Mouse (Mus musculus): ENCODE data around the gene Gm16181.

Gm16181 gene

DNA sequence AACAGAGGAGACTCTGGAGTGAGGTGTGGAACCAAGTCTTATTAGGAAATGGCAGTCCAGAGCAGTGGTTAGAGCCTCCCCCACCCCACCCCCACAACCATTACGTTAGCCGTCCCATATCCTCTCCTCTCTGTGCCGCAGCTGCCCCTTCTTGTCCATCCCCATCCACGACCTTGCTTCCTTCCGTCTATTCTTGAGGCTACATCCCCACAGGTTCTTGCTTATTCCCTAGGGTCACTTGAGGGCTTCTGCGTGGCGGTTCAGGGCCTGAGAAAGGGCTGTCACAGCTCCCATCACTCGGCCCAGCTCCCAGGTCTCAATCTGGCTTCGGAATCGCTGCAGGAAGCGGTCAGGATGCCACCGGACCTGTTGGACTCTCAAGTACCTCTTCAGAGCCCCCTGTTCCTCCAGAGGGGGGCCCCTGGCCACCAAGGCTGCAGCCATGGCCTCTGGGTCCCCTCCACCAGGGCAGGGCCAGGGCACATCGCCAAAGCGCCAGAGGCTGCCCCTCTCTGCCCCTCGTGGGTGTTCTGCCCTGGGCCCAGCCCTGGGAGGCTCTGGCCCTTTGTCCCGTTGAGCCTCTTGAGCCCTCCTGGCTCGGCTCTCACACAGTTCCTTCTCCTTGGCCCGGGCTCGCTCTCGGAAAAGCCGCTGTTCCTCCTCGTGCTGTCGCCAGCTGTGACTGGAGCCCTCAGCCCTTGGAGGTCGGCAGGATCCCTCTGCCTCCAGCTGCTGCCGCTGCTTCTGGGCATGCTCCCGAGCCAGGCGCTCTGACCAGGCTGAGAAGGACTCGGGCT, at the start of gene Gm16181:
Gene Gm16181 (plus strand): TSS at position 679 of the 797 bp plus-strand sequence.
- DNase-seq, result peak; percentile 59

DNA sequence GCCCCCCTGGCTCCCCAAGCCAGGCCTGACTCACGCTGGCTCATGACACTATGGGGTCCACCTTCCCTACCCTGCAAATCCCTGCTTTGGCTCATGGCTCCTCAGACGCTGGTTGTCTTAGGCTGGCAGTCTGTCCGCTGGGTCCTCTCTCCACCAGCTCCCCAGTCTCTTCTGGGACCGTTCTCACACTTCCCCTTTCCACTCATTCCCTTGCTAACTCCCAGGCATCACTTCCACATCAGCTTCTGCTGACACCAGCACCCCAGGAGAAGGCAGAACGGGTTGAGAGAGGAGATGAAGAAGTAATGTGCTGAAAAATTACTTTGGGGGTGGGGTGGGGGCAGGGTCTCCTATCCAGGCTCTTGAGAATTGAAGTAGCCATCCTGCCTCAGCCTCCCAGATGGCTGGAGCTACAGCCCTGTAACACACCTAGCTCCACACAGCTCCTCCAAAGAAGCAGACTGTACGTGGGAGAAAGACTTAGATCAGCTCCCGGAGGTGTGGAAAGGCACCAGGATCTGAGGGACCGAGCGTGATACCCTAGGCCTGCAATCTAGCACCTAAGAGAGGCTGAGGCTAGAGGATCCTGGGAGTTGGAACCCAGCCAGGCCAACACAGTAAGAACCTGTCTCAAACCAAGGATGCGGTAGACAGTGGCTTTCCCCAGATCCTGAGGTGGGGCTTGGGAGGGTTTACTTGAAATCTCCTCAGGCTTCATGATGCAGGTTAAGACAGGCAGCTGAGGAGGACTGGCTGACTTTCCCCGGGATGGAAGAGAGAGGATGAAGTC, 48.0 kb upstream of the Gm16181 start:
- no peak for DNase-seq

DNA sequence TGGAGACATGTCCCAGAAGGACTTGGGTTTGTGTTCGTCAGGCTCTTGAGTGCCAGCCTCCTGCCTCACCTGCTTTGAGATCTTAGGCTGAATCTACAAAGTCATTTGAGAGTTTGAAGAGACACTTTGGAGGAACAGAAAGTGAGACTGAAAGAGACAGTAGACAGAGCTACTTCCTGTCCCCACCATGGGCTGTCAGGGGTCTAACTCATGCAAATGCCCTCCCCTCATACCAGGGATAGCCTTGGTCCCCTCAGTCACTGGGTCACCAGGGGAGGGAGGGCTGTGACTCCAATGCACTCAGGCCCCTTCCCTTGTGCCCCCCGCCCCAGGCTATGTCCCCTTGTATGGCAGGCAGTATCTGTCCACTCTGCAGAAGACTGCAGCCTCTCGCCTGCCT, 47.3 kb upstream of the Gm16181 start:
- DNase-seq, result no peak

DNA sequence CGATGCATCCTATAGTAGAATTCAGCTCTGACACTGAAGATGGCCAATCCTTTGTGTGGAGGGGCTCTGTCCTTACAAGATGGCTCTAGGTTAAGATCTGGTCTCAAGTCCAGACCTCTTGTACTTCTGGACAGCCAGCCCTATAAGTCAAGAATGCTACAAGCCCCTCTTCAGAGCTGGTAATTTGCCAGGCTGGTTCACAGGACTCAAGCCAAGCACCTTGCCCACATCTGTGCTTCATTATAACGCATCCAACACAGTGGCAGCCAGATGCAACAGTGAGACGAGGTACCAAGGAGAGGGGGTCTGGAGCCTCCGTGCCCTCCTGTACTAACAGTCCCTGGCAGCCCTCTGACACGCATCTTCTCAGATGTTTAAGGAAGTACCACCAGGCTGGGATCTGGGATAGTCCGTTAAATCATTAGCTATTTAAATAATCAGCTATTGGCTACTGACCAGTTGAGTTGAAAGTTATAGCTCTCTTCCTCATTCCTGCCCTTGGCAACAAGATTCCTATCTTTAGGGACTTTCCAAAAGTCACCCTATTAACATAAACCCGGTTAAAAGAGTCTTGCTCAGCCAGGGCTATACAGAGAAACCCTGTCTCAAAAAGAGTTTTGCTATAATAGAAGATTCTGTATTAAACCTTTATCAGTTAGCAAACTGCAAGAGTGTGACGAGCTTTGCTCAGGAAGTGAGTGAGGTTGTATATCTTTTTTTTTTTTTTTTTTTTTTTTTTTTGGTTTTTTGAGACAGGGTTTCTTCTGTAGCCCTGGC, 46.2 kb upstream of the Gm16181 start:
- no peak for DNase-seq

DNA sequence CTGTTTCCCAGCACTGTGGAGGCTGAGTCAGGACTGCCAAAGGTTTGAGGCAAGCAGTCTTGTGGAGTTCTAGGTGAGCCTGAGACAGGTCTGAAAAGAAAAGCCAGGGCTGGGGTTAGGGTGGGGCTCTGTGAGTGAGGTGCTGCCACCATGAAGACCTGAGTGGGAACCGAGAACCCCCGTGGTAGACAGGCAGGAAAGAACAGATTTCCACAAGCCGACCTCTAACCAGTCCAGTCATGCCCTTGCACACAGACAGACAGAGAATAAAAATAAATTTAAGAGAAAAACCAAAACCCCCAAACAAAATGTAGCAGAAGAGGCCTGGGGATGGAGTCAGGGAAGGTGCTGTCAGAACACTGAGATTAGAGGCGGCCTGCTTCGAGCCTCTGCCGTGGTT, 45.3 kb upstream of the Gm16181 start:
- no peak for DNase-seq

DNA sequence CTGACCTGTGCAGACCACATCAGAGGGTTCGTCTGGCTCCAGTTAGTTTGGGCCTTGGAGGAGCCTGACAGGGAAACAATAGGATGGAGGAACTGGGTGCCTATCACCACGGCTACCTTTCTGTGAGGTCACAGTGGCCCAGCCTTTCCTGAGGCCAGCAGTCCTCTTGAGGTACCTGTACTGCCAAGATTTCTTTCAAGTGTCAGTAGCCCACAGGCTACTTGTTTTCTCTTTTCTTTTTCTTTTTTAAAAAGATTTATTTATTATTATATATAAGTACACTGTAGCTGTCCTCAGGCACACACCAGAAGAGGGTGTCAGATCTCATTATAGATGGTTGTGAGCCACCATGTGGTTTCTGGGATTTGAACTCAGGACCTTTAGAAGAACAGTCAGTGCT, 44.7 kb upstream of the Gm16181 start, which contains the start of gene Aif1:
Gene Aif1 (minus strand): TSS at position 101 of the 400 bp plus-strand sequence.
- no peak for DNase-seq

DNA sequence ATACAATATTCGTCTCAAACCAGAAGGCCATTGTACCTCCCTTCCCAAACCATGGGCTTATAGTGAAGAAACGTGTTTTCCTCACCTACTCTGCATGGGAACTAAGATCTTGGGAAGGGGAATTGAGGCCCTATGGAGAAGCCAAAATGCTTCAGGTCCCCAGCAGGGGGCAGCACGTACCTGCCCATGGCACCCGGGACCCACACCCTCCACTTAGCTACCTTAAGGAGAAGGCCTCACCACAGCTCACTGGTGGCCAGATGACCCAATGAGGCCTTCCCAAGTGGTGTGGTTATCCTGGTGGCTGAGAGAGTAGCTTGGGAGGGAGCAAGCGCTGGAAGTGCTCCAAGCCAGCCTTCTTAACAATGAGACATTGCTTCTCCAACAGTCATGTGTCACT, 42.1 kb upstream of the Gm16181 start:
- peak; percentile 84 for DNase-seq

DNA sequence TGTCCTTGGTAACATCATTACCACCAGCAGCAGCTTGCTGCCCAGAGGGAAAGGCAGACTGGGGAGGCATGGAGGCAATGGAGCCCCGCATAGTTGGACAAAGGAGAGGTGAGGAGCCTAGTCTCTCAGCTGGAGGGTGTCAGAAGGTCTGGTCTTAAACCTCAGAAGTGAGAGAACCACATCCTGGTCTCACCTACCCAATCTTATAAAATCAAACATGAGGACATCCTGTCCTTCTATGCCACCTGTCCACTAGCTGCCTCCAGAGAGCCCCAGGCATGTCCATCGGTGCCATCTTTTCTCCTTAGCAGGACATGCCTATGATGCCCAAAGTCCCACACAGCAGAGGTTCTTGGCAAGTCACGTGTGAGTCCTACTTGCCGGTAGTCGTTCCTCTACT, 40.5 kb upstream of the Gm16181 start:
- no peak for DNase-seq

DNA sequence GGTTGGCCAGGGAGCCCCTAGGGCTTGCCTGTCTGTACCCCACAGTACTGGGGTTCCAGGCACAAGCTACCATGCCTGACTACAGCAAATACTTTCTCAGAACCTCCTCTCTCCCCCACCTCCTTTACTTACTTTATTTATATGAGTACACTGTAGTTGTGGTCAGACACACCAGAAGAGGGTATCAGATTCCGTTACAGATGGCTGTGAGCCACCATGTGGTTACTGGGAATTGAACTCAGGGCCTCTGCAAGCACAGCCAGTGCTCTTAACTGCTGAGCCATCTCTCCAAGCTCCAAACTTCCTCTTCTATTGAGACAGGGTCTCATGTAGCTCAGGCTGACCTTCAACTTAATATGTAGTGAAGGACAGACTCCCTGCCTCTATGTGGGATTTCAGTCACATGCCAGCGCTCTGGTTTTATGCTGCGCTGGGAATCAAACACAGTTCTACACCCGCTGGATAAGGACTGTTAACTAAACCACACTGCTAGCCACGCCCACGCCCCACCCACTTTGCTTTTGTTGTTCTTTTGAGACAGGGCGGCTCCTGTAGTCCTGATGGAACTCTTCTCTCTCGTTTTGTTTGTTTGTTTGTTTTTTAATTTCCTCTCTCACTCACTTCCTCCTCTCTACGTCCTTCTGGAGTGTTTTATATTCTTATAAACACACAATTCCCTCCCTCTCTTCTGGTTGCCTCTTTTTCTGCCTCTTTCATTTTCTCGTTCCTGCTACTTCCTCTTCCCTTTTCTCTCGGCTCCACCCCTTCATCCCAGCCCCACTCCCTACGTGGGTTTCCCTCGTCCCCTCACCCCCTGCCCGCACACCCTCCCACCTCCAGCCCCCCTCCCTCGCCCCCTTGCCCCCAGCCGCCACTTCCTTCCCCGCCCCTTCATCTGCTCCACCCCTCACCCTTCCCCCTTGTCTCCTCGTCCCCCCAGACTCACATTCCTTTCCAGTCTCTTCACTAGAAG, 34.7 kb upstream of the Gm16181 start:
- DNase-seq, result peak; percentile 84

DNA sequence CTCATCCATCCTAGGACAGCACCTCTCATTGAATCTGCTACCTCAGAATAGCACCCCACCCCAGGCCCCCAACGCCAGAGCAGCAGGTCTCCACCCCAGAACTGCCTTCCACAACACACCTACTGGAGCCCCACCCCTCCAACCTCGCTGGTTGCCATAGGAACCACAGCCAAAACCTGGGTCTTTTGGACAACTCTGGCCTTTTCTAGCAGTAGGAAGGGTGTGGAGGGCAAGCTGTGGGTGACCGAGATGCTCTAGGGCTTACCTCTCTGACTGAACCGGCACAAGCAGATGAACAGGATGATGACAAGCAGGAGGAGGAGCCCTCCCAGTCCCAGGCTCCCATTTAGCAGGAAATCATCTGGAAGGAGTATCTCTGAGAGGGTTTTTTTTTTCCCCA, 34.0 kb upstream of the Gm16181 start:
- peak; percentile 51 for DNase-seq

DNA sequence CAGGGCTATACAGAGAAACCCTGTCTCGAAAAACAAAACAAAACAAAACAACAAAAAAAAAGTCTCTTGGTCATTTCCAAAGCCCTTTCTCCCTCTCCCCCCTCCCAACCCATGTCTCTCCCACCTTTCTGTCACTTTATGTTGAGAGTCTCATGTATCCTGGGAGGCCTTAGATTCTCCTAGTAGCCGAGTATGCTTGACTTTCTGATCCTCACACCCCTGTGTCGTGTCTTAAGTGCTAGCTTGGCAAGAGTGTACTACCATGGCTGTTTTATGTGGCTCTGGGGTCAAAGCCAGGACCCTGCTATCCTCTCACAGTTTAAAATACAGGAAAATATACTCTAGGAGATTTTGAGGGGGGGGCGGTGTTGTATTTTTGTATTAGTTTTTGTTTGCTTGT, 33.3 kb upstream of the Gm16181 start:
- no peak for DNase-seq

DNA sequence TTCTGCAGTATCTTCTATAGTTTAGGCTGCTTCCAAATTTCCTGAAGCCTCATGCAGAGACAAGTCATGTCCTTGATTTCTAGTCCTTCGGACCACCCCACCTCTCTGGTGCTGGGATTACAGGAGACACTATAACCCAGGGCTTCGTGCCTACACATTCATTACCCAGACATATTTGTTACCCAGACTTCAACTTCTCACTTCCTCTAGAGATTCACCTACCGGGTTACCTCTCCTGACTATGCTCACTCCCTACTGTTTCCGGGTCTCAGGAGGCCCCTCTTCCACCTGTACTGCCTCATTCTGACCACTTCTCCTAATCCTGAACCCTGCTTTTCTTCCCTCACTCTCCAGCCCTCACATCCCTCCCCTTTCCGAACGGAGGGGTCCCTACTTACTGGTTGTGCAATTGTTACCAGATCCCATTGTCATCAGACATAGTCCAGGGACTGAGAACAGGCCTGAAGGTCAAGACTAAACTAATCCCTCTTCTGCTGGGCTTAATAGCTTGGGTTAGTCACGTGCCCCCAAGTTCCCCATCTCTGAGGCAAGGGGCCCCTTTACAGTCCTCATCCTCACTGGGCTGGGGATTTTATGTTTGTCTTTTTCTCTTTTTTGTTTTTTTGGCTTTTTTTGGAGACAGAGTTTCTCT, 32.5 kb upstream of the Gm16181 start, which contains the start of gene Lst1:
Gene Lst1 (minus strand): TSS at position 481 of the 652 bp plus-strand sequence.
- DNase-seq, result no peak

DNA sequence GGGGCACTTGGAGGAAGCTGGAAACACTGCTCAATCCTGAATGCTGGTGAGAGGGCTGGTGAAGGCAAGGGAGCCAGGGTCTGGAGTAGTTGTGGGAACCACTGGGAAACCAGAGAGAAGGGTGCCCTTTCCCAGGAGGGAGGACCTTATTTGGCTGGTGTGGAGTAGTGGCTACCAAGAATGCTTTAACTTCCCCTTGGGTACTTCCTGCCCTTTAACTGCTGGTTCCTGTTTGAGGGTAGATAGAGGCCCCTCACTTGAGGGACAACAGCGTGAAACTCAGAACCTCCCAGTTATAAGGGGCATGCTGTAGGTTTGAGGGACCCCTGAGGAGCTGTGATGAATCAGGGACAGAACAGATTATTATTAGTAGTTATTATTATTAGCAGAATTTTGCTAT, 31.4 kb upstream of the Gm16181 start:
- DNase-seq, result no peak

DNA sequence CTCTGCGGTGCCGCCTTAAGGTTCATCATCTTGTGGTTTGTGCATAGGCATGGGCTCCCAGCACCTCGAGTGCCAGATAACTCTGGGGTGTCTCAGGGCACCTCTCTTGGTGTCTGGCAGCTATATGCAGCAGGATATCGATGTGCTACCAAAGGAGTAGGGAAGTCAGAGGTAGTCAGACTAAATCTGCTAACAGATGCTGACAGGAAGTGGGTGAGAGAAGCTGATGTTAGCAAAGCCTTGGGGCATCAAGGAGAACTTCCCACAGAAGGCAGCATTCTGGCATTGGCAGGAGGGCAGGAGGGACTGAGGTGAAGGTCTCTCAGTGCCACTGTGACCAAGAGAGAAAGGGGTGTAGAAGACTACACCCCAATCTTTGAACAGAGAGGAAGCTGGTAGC, 30.5 kb upstream of the Gm16181 start:
- DNase-seq, result no peak

DNA sequence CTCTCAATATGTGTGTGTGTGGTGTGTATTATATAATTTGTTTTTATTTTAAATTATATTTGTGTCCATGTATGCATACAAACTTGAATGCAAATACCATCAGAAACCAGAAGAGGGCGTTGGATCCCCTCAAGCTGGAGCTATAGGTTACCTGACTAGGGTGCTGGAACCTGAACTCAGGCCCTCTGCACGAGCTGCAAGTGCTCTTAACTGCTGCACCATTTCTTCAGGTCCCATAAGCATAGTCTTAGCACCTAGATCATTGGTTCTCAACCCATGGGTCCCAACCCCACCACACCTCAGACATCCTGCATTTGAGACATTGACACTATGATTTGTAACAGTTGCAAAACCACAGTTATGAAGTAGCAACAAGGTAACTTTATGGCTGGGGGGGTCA, 28.9 kb upstream of the Gm16181 start:
- DNase-seq, result no peak

DNA sequence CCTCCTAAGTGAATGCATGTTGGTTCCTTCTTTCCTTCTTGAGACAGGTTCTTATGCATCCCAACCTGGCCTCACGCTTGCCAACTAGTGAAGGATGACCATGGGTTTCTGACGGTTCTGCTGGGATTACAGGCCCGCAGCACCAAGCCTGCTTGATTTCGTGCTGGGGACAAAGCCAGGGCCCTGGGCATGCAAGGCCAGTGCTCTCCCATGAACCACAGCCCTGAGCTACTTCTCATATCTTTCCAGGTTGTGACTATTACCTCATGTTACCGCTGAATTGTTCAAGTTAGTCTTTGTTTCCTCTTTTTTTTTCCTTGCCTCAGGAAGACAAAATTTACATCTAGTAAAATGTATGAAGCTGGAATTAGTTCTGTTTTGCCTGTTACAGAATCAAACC, 27.7 kb upstream of the Gm16181 start:
- no peak for DNase-seq

DNA sequence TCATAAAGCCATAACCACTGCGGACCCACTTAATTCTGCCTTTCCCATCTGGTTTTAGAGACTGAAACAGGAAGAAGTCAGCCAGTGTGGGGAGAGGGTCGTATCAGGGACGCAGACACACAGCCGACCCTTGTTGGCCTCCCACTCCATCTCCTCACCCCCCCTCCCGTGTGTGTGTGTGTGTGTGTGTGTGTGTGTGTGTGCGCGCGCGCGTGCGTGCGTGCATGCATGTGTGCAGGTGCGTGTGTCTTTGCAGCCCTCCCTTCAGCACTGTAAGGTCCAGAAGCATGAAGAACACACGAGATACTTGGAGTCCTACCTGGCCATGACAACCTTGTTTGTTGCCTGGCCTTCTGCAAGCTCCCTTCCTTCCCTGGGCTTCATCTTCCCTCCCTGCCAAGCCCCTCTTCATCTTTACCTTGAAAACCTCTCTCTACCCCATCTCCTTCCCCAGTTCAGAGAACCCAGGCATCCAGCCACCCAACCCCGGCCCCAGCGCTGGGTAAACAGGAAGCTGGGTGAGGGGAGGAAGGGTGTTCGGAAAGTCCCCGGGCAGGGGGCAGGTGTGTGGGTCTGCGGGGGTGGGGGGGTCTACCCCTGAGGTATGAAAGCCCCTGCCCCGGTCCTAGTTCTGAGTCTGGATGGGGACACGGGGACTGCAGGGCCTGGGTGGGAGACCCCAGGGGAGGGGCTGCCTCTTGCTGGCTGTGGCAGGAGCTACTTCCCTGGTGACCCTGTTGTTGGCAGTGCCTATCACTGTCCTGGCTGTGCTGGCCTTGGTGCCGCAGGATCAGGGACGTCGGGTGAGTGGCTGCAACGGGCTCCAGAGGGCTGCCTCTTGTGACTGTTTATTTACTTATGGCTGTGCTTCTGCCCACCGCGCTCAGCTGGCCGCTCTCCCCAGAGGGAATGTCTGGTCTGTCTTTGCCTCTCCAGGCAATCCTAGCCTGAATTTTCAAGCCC, 26.5 kb upstream of the Gm16181 start, which contains the start of gene Ltb:
Gene Ltb (plus strand): TSS at position 559 of the 963 bp plus-strand sequence.
- DNase-seq, result no peak

DNA sequence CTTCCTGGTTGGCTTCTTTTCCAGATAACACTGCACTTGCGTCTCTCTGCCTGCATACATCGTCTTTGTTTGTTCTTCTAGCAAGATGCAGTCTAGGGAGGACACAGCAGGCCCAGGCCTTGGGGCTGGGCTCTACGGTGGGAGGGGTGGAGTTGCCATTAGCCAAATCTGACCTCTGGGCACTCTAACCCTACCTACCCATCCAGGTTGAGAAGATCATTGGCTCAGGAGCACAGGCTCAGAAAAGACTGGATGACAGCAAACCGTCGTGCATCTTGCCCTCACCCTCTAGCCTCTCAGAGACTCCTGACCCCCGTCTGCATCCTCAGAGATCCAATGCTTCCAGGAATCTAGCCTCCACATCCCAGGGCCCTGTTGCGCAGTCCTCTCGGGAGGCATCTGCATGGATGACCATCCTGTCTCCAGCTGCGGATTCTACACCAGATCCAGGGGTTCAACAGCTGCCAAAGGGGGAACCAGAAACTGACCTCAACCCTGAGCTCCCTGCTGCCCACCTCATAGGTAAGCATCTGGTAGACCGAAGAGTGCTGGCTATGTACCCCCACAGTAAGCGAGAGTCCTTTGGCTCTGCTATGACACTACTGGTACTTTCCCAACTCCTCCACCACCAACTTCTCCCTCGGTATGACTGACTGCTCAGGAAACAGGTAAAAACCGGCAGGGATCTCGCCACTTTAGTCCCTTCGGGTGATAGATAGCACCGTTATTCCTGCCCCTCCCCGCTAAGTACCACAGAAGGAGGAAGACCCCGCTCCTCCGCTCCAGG, 25.6 kb upstream of the Gm16181 start:
- no peak for DNase-seq

DNA sequence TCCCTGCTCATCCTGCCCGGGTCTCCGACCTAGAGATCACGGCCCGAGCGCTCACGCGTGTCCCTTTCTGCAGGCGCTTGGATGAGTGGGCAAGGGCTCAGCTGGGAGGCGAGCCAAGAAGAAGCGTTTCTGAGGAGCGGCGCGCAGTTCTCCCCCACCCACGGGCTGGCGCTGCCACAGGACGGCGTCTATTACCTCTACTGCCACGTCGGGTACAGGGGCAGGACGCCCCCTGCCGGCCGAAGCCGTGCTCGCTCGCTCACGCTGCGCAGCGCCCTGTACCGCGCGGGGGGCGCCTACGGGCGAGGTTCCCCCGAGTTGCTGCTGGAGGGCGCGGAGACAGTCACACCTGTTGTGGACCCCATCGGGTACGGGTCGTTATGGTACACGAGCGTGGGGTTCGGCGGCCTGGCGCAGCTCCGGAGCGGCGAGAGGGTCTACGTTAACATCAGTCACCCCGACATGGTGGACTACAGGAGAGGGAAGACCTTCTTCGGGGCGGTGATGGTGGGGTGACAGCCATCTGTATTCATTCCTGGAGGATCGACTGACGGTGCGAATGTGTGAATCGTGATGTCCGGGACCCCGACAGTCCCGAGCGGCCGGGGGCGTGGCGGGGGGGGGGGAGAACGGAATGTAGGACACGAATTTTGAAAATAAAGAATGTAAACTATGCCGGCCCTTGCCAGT, 24.9 kb upstream of the Gm16181 start:
- peak; percentile 90 for DNase-seq
